ENCODE assay signal across 15 mouse cellular contexts in genomic region chr19:42021681-42022541, GRCm38 (mm10). TPM values are rescaled to one million over a fixed set of nuclear protein-coding genes. Genes with fewer than 3 reads are reported as not detected.
DNase-seq lines count a peak whose midpoint lies in the region; ATAC-seq and TF ChIP-seq lines count a peak whose summit lies in the region.
"Had no signal": no experiment of that assay in that cellular context is flagged by ENCODE, and none has a peak within 500 bp of the region (broad histone marks: within the 10 kb centered on the region; RNA-seq: fewer than 3 reads in every experiment).

No protein-coding gene starts in this region.

- H3K27me3 ChIP-seq in hindbrain, postnatal 0 days (ENCODE audit: insufficient read depth, low read length), result no peaks in the 10 kb centered on the region
- H3K27me3 ChIP-seq in hindbrain, embryonic 12.5 days, result no peaks in the 10 kb centered on the region
- no peaks in the 10 kb centered on the region for H3K27me3 ChIP-seq in ES-Bruce4 (ENCODE audit: control insufficient read depth, insufficient read depth, low read length, poor library complexity, severe bottlenecking)
- H3K27me3 ChIP-seq in limb, embryonic 15.5 days, result no peaks in the 10 kb centered on the region
- H3K27me3 ChIP-seq: intestine, embryonic 15.5 days had no signal

- no peak for DNase-seq in hindbrain, postnatal 0 days (ENCODE audit: low spot score)
- peak; percentile 62 to 74 for DNase-seq in adrenal gland, postnatal 36 days
- no peak for DNase-seq in spleen, postnatal 4 days (ENCODE audit: low spot score in 2 of 2)
- DNase-seq: cerebellum, postnatal 10 days; right cerebral cortex, adult 18-20 months; thymus, adult 18-20 months had no signal

- H3K4me2 ChIP-seq in hindbrain, postnatal 0 days (ENCODE audit: low read depth, low read length), result no peak overlapping the region
- no peak overlapping the region for H3K4me2 ChIP-seq in hindbrain, embryonic 12.5 days (replicated peaks)
- no peak overlapping the region for H3K4me2 ChIP-seq in limb, embryonic 15.5 days
- H3K4me2 ChIP-seq: intestine, embryonic 15.5 days had no signal

- 53% methylated on average over 10 of the region's 10 CpGs for WGBS in hindbrain, postnatal 0 days
- WGBS in hindbrain, embryonic 12.5 days, result 64% methylated on average over 10 of the region's 10 CpGs
- WGBS in limb, embryonic 15.5 days, result 75% methylated on average over 10 of the region's 10 CpGs

- H3K27ac ChIP-seq in hindbrain, postnatal 0 days, result peak overlapping the region; percentile 11; the same call in 1 of the 2 replicates
- no peak overlapping the region for H3K27ac ChIP-seq in hindbrain, embryonic 12.5 days
- H3K27ac ChIP-seq in ES-Bruce4 (ENCODE audit: insufficient read depth, low read length), result peak overlapping the region; percentile 39
- peak overlapping the region; percentile 68 for H3K27ac ChIP-seq in limb, embryonic 15.5 days
- H3K27ac ChIP-seq: intestine, embryonic 15.5 days had no signal

- H3K9me3 ChIP-seq in hindbrain, postnatal 0 days (ENCODE audit: low read length), result no peaks in the 10 kb centered on the region
- no peaks in the 10 kb centered on the region for H3K9me3 ChIP-seq in hindbrain, embryonic 12.5 days (replicated peaks)
- H3K9me3 ChIP-seq in ES-Bruce4 (replicated peaks; ENCODE audit: control insufficient read depth, insufficient read depth, low read length, poor library complexity, severe bottlenecking), result no peaks in the 10 kb centered on the region
- no peaks in the 10 kb centered on the region for H3K9me3 ChIP-seq in limb, embryonic 15.5 days
- H3K9me3 ChIP-seq: intestine, embryonic 15.5 days had no signal

- no peaks in the 10 kb centered on the region for H3K36me3 ChIP-seq in hindbrain, postnatal 0 days (ENCODE audit: insufficient read depth, low read length)
- H3K36me3 ChIP-seq in hindbrain, embryonic 12.5 days, result no peaks in the 10 kb centered on the region
- no peaks in the 10 kb centered on the region for H3K36me3 ChIP-seq in ES-Bruce4 (ENCODE audit: control insufficient read depth, insufficient read depth, low read length, poor library complexity, severe bottlenecking)
- H3K36me3 ChIP-seq in limb, embryonic 15.5 days, result no peaks in the 10 kb centered on the region
- H3K36me3 ChIP-seq: intestine, embryonic 15.5 days had no signal

- H3K4me1 ChIP-seq in hindbrain, postnatal 0 days (ENCODE audit: insufficient read depth, low read length), result no peaks in the 10 kb centered on the region
- H3K4me1 ChIP-seq in hindbrain, embryonic 12.5 days, result peaks cover 13% of the 10 kb centered on the region
- H3K4me1 ChIP-seq in ES-Bruce4 (ENCODE audit: control insufficient read depth, insufficient read depth, low read length), result peaks cover 10% of the 10 kb centered on the region
- peaks cover 48% of the 10 kb centered on the region for H3K4me1 ChIP-seq in limb, embryonic 15.5 days

- no peak for TF ChIP-seq POLR2A in ES-Bruce4 (IDR thresholded peaks at IDR 0.05; ENCODE audit: insufficient read depth, low read length)

- TF ChIP-seq EP300 in ES-Bruce4 (IDR thresholded peaks at IDR 0.05; ENCODE audit: insufficient read depth, low read depth, low read length), result no peak

- TF ChIP-seq CTCF in hindbrain, postnatal 0 days (IDR thresholded peaks at IDR 0.05; ENCODE audit: low read depth), result no peak
- TF ChIP-seq CTCF in ES-Bruce4 (IDR thresholded peaks at IDR 0.05; ENCODE audit: low read depth, low read length), result no peak

- no peak overlapping the region for H3K4me3 ChIP-seq in hindbrain, postnatal 0 days (ENCODE audit: low read length)
- H3K4me3 ChIP-seq in hindbrain, embryonic 12.5 days, result no peak overlapping the region
- H3K4me3 ChIP-seq in ES-Bruce4 (ENCODE audit: low read depth, low read length), result no peak overlapping the region
- H3K4me3 ChIP-seq in limb, embryonic 15.5 days, result no peak overlapping the region
- H3K4me3 ChIP-seq: erythroblast, embryonic 14.5 days; intestine, embryonic 15.5 days had no signal

- H3K9ac ChIP-seq in hindbrain, postnatal 0 days (replicated peaks; ENCODE audit: low read length), result no peak overlapping the region
- no peak overlapping the region for H3K9ac ChIP-seq in hindbrain, embryonic 12.5 days
- H3K9ac ChIP-seq in ES-Bruce4 (ENCODE audit: low read depth, poor library complexity, severe bottlenecking), result no peak overlapping the region
- H3K9ac ChIP-seq in limb, embryonic 15.5 days, result no peak overlapping the region
- H3K9ac ChIP-seq: intestine, embryonic 15.5 days had no signal

- ATAC-seq in hindbrain, postnatal 0 days, result no peak
- no peak for ATAC-seq in hindbrain, embryonic 12.5 days (ENCODE audit: low FRiP score)
- no peak for ATAC-seq in limb, embryonic 15.5 days (ENCODE audit: insufficient number of reproducible peaks, low FRiP score, low TSS enrichment, low read depth)
- ATAC-seq in inflammation-experienced regulatory T-cells, adult 6 months, result no peak
- ATAC-seq: intestine, embryonic 15.5 days; midbrain, embryonic 16.5 days had no signal

RNA-seq across cellular contexts. Expression of gene Ankrd2, which starts 13.9 kb away (rescaled TPM):
- total RNA-seq in hindbrain, postnatal 0 days (2014; rRNA removed), result 0.42 TPM in 1 of 2 replicates, not detected in the other
- polyA plus RNA-seq in hindbrain, postnatal 0 days (2015; fragmentation: Nextera tagmentation; extraction: Ambion mirVana), result 0.97 and 1.5 TPM in 2 replicates
- not detected in 2 replicates for polyA plus RNA-seq in hindbrain, embryonic 12.5 days (2016; fragmentation: Nextera tagmentation; extraction: Ambion mirVana)
- polyA plus RNA-seq in ES-Bruce4 (2011; ENCODE audit: insufficient read depth, insufficient read length, low read depth, missing spikeins), result not detected in 2 replicates
- under 1 TPM in 1 of 2 experiments, not detected in 1; 0.49 TPM for total RNA-seq in adrenal gland, postnatal 36 days (2021)
- 0.72 and 3.0 TPM in 2 replicates for polyA plus RNA-seq in limb, embryonic 15.5 days (2015; fragmentation: Nextera tagmentation; extraction: Ambion mirVana)
- polyA plus RNA-seq in inflammation-experienced regulatory T-cells, adult 6 months (2017; shearing (Covaris generic)), result not detected
- total RNA-seq: MEL had no signal
- polyA plus RNA-seq: erythroblast, embryonic 14.5 days had no signal

RNA-seq across cellular contexts. Expression of gene Hoga1, which starts 23.5 kb away (rescaled TPM):
- 2.2 and 3.6 TPM in 2 replicates for total RNA-seq in hindbrain, postnatal 0 days (2014; rRNA removed)
- 3.9 and 4.6 TPM in 2 replicates for polyA plus RNA-seq in hindbrain, postnatal 0 days (2015; fragmentation: Nextera tagmentation; extraction: Ambion mirVana)
- 1.1 and 1.3 TPM in 2 replicates for polyA plus RNA-seq in hindbrain, embryonic 12.5 days (2016; fragmentation: Nextera tagmentation; extraction: Ambion mirVana)
- polyA plus RNA-seq in ES-Bruce4 (2011; ENCODE audit: insufficient read depth, insufficient read length, low read depth, missing spikeins), result 0.91 and 1.2 TPM in 2 replicates
- total RNA-seq in adrenal gland, postnatal 36 days (2021), result 1 to 10 TPM; 4.3 to 6.7 TPM
- polyA plus RNA-seq in limb, embryonic 15.5 days (2015; fragmentation: Nextera tagmentation; extraction: Ambion mirVana), result 1.0 and 1.8 TPM in 2 replicates
- not detected for polyA plus RNA-seq in inflammation-experienced regulatory T-cells, adult 6 months (2017; shearing (Covaris generic))
- polyA plus RNA-seq: erythroblast, embryonic 14.5 days had no signal

RNA-seq across cellular contexts. Expression of gene 4933411K16Rik, which starts 30.1 kb away (rescaled TPM):
- 0.61 and 1.6 TPM in 2 replicates for total RNA-seq in hindbrain, postnatal 0 days (2014; rRNA removed)
- not detected in 2 replicates for polyA plus RNA-seq in hindbrain, postnatal 0 days (2015; fragmentation: Nextera tagmentation; extraction: Ambion mirVana)
- not detected in 2 replicates for polyA plus RNA-seq in hindbrain, embryonic 12.5 days (2016; fragmentation: Nextera tagmentation; extraction: Ambion mirVana)
- not detected in 2 replicates for polyA plus RNA-seq in ES-Bruce4 (2011; ENCODE audit: insufficient read depth, insufficient read length, low read depth, missing spikeins)
- under 1 TPM; 0.30 to 0.33 TPM for total RNA-seq in adrenal gland, postnatal 36 days (2021)
- not detected in 2 replicates for polyA plus RNA-seq in limb, embryonic 15.5 days (2015; fragmentation: Nextera tagmentation; extraction: Ambion mirVana)
- polyA plus RNA-seq in inflammation-experienced regulatory T-cells, adult 6 months (2017; shearing (Covaris generic)), result not detected
- total RNA-seq: MEL had no signal
- polyA plus RNA-seq: erythroblast, embryonic 14.5 days; intestine, embryonic 15.5 days; lung, embryonic 16.5 days; midbrain, embryonic 16.5 days had no signal

RNA-seq across cellular contexts. Expression of gene Ubtd1, which starts 40.3 kb away (rescaled TPM):
- total RNA-seq in hindbrain, postnatal 0 days (2014; rRNA removed), result 19.9 and 22.4 TPM in 2 replicates
- 13.4 and 14.1 TPM in 2 replicates for polyA plus RNA-seq in hindbrain, postnatal 0 days (2015; fragmentation: Nextera tagmentation; extraction: Ambion mirVana)
- polyA plus RNA-seq in hindbrain, embryonic 12.5 days (2016; fragmentation: Nextera tagmentation; extraction: Ambion mirVana), result 15.9 and 16.2 TPM in 2 replicates
- 11.1 and 13.1 TPM in 2 replicates for polyA plus RNA-seq in ES-Bruce4 (2011; ENCODE audit: insufficient read depth, insufficient read length, low read depth, missing spikeins)
- total RNA-seq in adrenal gland, postnatal 36 days (2021), result 10 to 100 TPM; 17.1 to 17.5 TPM
- polyA plus RNA-seq in limb, embryonic 15.5 days (2015; fragmentation: Nextera tagmentation; extraction: Ambion mirVana), result 28.1 and 30.8 TPM in 2 replicates
- polyA plus RNA-seq in inflammation-experienced regulatory T-cells, adult 6 months (2017; shearing (Covaris generic)), result 1 to 10 TPM; 1.1 to 4.7 (median 3.9) TPM

RNA-seq across cellular contexts. Expression of gene Mms19, which starts 41.0 kb away (rescaled TPM):
- total RNA-seq in hindbrain, postnatal 0 days (2014; rRNA removed), result 54.8 and 66.1 TPM in 2 replicates
- 25.9 and 28.8 TPM in 2 replicates for polyA plus RNA-seq in hindbrain, postnatal 0 days (2015; fragmentation: Nextera tagmentation; extraction: Ambion mirVana)
- 33.1 and 39.0 TPM in 2 replicates for polyA plus RNA-seq in hindbrain, embryonic 12.5 days (2016; fragmentation: Nextera tagmentation; extraction: Ambion mirVana)
- polyA plus RNA-seq in ES-Bruce4 (2011; ENCODE audit: insufficient read depth, insufficient read length, low read depth, missing spikeins), result 77.9 and 83.9 TPM in 2 replicates
- 10 to 100 TPM; 20.2 to 23.9 TPM for total RNA-seq in adrenal gland, postnatal 36 days (2021)
- 28.5 and 29.1 TPM in 2 replicates for polyA plus RNA-seq in limb, embryonic 15.5 days (2015; fragmentation: Nextera tagmentation; extraction: Ambion mirVana)
- 10 to 100 TPM; 58.6 to 97.5 (median 79.2) TPM for polyA plus RNA-seq in inflammation-experienced regulatory T-cells, adult 6 months (2017; shearing (Covaris generic))

Comparison
In these comparisons a context has a peak if more than half of its experiments do, and no peak if none do; other contexts are left out.
1. DNase-seq: peak in adrenal gland, postnatal 36 days (2 of 2); none in hindbrain, postnatal 0 days (single experiment) and spleen, postnatal 4 days (0 of 2).